Mouse (Mus musculus): ENCODE measurements around the gene Ifi205. TPM values are rescaled to one million over a fixed set of nuclear protein-coding genes. Genes with fewer than 3 reads are reported as not detected.

The Ifi205 gene
- polyA plus RNA-seq (2012; rRNA removed): 1.2 and 2.7 TPM in 2 replicates

DNA sequence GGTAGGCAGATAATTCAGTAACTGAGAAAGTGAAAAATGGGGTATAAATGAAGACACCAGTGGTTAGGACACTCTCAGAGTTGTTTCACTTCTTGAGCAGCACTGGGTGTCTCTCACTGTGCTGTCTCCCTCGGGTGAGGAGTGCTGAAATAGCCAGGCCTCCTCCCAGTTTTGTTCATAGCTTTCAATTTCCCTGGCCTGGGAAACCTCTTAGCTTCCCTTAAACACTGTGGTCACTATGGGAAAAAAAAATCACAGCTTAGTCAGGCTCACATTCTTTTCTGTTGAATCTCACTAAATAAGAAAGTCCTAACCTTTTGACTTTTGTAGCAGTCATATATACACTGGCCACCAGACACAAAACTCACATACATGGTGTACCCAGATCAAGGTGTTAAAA, at the start of gene Ifi205:
Gene Ifi205, minus strand, starts transcription at position 113 of the 400 bp plus-strand sequence.
- WGBS: 42% methylated on average over 1 of the region's 1 CpGs

DNA sequence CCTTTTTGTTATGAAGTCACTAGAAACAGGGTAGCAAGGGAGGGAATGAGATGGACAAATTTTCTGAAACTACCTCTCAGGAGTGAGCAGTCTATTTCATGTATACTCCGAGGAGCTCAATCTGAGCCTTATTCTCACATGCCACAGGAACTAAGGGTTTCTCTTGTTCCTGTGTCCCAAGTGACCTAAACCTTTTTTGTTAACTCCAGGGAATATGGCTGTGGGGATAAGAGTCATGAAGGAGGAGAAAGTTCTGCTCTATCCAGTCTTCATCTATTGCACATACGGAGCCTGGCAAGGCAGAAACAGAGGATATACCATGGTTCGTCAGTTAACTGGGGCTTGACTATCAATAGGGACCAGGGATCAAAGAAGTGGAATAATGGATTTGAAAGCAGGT, 34.7 kb upstream of the Ifi205 start, which contains the start of gene Olfr430:
Gene Olfr430, plus strand, starts transcription at position 301 of the 400 bp plus-strand sequence.
- no peak for DNase-seq
- WGBS: 95% methylated on average over 3 of the region's 3 CpGs
- Histone ChIP-seq H3K27ac (ENCODE audit: control insufficient read depth, insufficient read depth, low read length) (no peak within 1 kb of the TSS), H3K4me3 (ENCODE audit: control insufficient read depth, insufficient read depth, low read length) (no peak within 1 kb of the TSS), H3K27me3 (ENCODE audit: control insufficient read depth, insufficient read depth, low read length) (no peaks in the 10 kb centered on the region), H3K36me3 (ENCODE audit: control insufficient read depth, insufficient read depth, low read length) (no peaks in the 10 kb centered on the region), H3K4me1 (replicated peaks; ENCODE audit: control insufficient read depth, insufficient read depth, low read length) (no peaks in the 10 kb centered on the region)
- TF ChIP-seq CTCF (IDR thresholded peaks at IDR 0.05; ENCODE audit: borderline replicate concordance, control insufficient read depth, extremely low read depth, insufficient read depth, low read length, poor library complexity) (no peak), POLR2A (IDR thresholded peaks at IDR 0.05; ENCODE audit: control insufficient read depth, extremely low read depth, insufficient read depth, low read length, poor library complexity) (no peak)

More for the DNA sequence above, at the start of gene Ifi205:
- H3K4me3 ChIP-seq (ENCODE audit: control insufficient read depth, insufficient read depth, low read length): no peak within 1 kb of the TSS
- H3K4me1 ChIP-seq (replicated peaks; ENCODE audit: control insufficient read depth, insufficient read depth, low read length): no peaks in the 10 kb centered on the region
- H3K27me3 ChIP-seq (ENCODE audit: control insufficient read depth, insufficient read depth, low read length): no peaks in the 10 kb centered on the region
- TF ChIP-seq POLR2A (IDR thresholded peaks at IDR 0.05; ENCODE audit: control insufficient read depth, extremely low read depth, insufficient read depth, low read length, poor library complexity) (no peak), CTCF (IDR thresholded peaks at IDR 0.05; ENCODE audit: borderline replicate concordance, control insufficient read depth, extremely low read depth, insufficient read depth, low read length, poor library complexity) (no peak)
- no peak within 1 kb of the TSS for H3K27ac ChIP-seq (ENCODE audit: control insufficient read depth, insufficient read depth, low read length)
- H3K36me3 ChIP-seq (ENCODE audit: control insufficient read depth, insufficient read depth, low read length): no peaks in the 10 kb centered on the region
- no peak for DNase-seq

DNA sequence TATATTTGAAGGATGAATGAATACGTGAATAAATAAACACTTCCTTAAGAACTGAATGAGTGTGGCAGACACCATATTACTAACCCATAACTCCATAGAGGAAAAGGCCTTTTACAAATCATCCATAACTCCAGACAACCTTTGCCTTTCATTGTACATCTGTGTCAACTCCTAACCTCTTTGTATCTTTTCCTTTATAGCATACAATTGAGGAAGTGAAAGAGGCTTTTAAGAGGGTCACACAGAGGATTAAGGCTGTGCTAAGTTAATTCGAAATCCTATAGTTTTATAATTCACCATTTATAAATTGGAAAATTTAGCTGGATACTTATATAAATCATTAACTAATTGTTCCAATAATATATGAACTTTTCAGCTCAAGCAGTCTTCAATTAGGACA, 23.6 kb upstream of the Ifi205 start:
- 63% methylated on average over 2 of the region's 2 CpGs for WGBS
- DNase-seq: no peak
- Histone ChIP-seq H3K4me3 (ENCODE audit: control insufficient read depth, insufficient read depth, low read length) (no peak overlapping the region), H3K27ac (ENCODE audit: control insufficient read depth, insufficient read depth, low read length) (no peak overlapping the region), H3K4me1 (replicated peaks; ENCODE audit: control insufficient read depth, insufficient read depth, low read length) (0 out of 2 replicates have a peak, but pooled peaks cover 2% of the 10 kb centered on the region), H3K27me3 (ENCODE audit: control insufficient read depth, insufficient read depth, low read length) (no peaks in the 10 kb centered on the region), H3K36me3 (ENCODE audit: control insufficient read depth, insufficient read depth, low read length) (no peaks in the 10 kb centered on the region)
- TF ChIP-seq CTCF (IDR thresholded peaks at IDR 0.05; ENCODE audit: borderline replicate concordance, control insufficient read depth, extremely low read depth, insufficient read depth, low read length, poor library complexity): no peak
- TF ChIP-seq POLR2A (IDR thresholded peaks at IDR 0.05; ENCODE audit: control insufficient read depth, extremely low read depth, insufficient read depth, low read length, poor library complexity): no peak

DNA sequence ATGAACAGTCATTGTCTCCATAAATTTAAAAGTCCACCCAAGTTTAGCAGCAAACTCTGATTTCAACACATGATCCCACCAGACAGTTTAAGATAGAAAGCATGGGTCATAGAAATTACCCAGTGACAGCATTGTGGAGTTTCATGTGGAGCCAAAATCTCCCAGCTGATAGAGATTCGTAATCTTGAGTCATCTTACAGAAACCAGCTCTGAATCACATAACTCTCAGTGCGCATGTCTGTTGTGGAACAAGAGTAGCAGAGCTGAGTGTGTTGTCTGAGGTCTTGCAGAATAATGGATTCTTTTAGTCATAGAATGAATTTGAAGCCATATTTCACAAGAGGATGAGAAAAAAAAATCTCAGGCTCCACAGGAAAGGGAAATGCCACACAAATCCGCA, 21.4 kb upstream of the Ifi205 start:
- TF ChIP-seq POLR2A (IDR thresholded peaks at IDR 0.05; ENCODE audit: control insufficient read depth, extremely low read depth, insufficient read depth, low read length, poor library complexity) (no peak), CTCF (IDR thresholded peaks at IDR 0.05; ENCODE audit: borderline replicate concordance, control insufficient read depth, extremely low read depth, insufficient read depth, low read length, poor library complexity) (no peak)
- Histone ChIP-seq H3K27me3 (ENCODE audit: control insufficient read depth, insufficient read depth, low read length) (no peaks in the 10 kb centered on the region), H3K36me3 (ENCODE audit: control insufficient read depth, insufficient read depth, low read length) (no peaks in the 10 kb centered on the region), H3K27ac (ENCODE audit: control insufficient read depth, insufficient read depth, low read length) (no peak overlapping the region), H3K4me1 (replicated peaks; ENCODE audit: control insufficient read depth, insufficient read depth, low read length) (0 out of 2 replicates have a peak, but pooled peaks cover 2% of the 10 kb centered on the region), H3K4me3 (ENCODE audit: control insufficient read depth, insufficient read depth, low read length) (no peak overlapping the region)
- no peak for DNase-seq
- WGBS: 89% methylated on average over 3 of the region's 3 CpGs

DNA sequence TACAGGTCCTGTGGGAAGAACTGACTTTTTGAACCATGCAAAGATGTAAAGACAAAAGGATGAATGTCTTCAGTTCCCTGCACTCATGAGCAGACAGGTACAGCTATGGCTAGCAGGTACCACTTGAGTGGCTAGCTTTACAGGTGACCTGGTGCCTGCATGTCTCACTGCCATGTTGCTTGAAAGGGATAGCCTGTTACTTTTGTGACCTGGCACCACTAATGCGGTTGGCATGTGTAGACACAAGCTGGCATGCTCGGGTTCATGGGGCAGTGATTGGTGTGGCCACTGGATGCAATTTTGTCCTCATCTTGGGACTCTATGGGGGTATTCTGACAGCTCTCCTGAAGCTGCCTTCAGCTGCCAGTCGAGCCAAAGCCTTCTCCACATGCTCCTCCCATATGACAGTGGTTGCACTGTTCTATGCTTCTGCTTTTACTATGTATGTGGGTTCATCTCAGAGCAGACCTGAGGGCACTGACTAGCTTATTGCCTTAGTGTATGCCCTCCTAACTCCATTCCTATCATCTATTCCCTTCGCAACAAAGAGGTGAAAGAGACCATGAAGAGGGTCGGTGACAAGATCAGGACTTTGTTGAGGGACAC, 20.4 kb upstream of the Ifi205 start:
- DNase-seq: no peak
- 77% methylated on average over 5 of the region's 5 CpGs for WGBS
- Histone ChIP-seq H3K4me3 (ENCODE audit: control insufficient read depth, insufficient read depth, low read length) (no peak overlapping the region), H3K27ac (ENCODE audit: control insufficient read depth, insufficient read depth, low read length) (no peak overlapping the region), H3K27me3 (ENCODE audit: control insufficient read depth, insufficient read depth, low read length) (no peaks in the 10 kb centered on the region), H3K4me1 (replicated peaks; ENCODE audit: control insufficient read depth, insufficient read depth, low read length) (0 out of 2 replicates have a peak, but pooled peaks cover 2% of the 10 kb centered on the region), H3K36me3 (ENCODE audit: control insufficient read depth, insufficient read depth, low read length) (no peaks in the 10 kb centered on the region)
- TF ChIP-seq POLR2A (IDR thresholded peaks at IDR 0.05; ENCODE audit: control insufficient read depth, extremely low read depth, insufficient read depth, low read length, poor library complexity): no peak
- TF ChIP-seq CTCF (IDR thresholded peaks at IDR 0.05; ENCODE audit: borderline replicate concordance, control insufficient read depth, extremely low read depth, insufficient read depth, low read length, poor library complexity): no peak

DNA sequence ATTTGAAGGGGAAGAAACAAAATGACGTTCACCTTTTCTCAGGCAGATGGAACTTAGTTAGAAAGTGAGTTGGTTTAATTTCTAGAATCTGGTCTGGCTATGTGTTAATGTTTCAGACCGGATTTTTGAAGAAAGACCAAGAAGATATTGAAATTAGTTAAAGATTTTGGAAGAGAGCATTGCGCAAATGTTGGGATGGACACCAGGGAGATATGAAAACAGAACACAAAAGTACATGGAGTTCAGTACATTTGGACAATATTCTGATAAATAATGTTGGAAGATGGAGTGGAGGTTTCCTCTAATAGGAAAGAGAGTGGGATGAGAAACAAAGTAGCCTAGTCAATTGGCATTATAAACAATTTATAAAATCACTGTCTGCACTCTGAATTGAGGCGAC, 19.9 kb upstream of the Ifi205 start:
- H3K27me3 ChIP-seq (ENCODE audit: control insufficient read depth, insufficient read depth, low read length): no peaks in the 10 kb centered on the region
- H3K36me3 ChIP-seq (ENCODE audit: control insufficient read depth, insufficient read depth, low read length): no peaks in the 10 kb centered on the region
- DNase-seq: no peak
- WGBS: 94% methylated on average over 4 of the region's 4 CpGs
- H3K4me3 ChIP-seq (ENCODE audit: control insufficient read depth, insufficient read depth, low read length): no peak overlapping the region
- no peak for TF ChIP-seq POLR2A (IDR thresholded peaks at IDR 0.05; ENCODE audit: control insufficient read depth, extremely low read depth, insufficient read depth, low read length, poor library complexity)
- TF ChIP-seq CTCF (IDR thresholded peaks at IDR 0.05; ENCODE audit: borderline replicate concordance, control insufficient read depth, extremely low read depth, insufficient read depth, low read length, poor library complexity): no peak
- 0 out of 2 replicates have a peak, but pooled peaks cover 2% of the 10 kb centered on the region for H3K4me1 ChIP-seq (replicated peaks; ENCODE audit: control insufficient read depth, insufficient read depth, low read length)
- no peak overlapping the region for H3K27ac ChIP-seq (ENCODE audit: control insufficient read depth, insufficient read depth, low read length)
